In the genomic region with DNA sequence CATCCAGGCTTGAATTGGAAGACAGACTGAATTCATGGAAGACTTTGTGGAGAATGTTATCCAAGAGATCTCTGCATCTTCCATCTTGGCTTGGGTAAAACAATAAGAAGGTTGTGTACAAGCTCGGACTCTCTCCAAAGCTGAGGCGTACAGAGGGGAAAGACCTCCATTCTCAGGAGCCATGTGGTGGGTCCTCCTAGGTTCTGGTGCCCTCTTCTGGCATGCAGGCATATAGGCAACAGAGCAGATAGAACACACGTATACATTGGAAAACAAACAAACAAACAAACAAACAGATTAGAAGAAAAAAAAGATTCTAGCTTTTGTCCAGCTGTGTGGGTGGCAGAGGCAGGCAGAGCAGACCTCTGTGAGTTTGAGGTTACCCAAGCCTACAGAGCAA, we compare ENCODE assay signal across 8 mouse cellular contexts.
DNase-seq lines count a peak whose midpoint lies in the region; ATAC-seq and TF ChIP-seq lines count a peak whose summit lies in the region.

No protein-coding gene starts in this region.

- TF ChIP-seq CTCF in heart, adult 2 months (IDR thresholded peaks at IDR 0.05) = peak; percentile 43

- WGBS in heart, adult 2 months = 29% methylated on average over 3 of the region's 3 CpGs
- 24% methylated on average over 3 of the region's 3 CpGs for WGBS in heart, embryonic 12.5 days
- 25% methylated on average over 3 of the region's 3 CpGs for WGBS in hindbrain, embryonic 13.5 days
- whole genome bisulfite sequencing in midbrain, embryonic 16.5 days = 15% methylated on average over 3 of the region's 3 CpGs
- WGBS in heart, embryonic 11.5 days (ENCODE audit: insufficient replicate concordance) = 21% methylated on average over 3 of the region's 3 CpGs

- TF ChIP-seq EP300 in heart, adult 2 months (IDR thresholded peaks at IDR 0.05; ENCODE audit: insufficient read depth, low read depth, low read length) = no peak

- H3K4me1 ChIP-seq in heart, adult 2 months (ENCODE audit: control insufficient read depth, insufficient read depth, low read length) = no peaks in the 10 kb centered on the region
- H3K4me1 ChIP-seq in heart, embryonic 12.5 days (replicated peaks) = no peaks in the 10 kb centered on the region
- H3K4me1 ChIP-seq in hindbrain, embryonic 13.5 days (replicated peaks) = no peaks in the 10 kb centered on the region
- no peaks in the 10 kb centered on the region for H3K4me1 ChIP-seq in midbrain, embryonic 16.5 days (ENCODE audit: control insufficient read depth, insufficient read depth, low read length)
- H3K4me1 ChIP-seq in heart, embryonic 11.5 days (ENCODE audit: control insufficient read depth, insufficient read depth, low read length) = no peaks in the 10 kb centered on the region

- no peaks in the 10 kb centered on the region for H3K9me3 ChIP-seq in heart, embryonic 12.5 days (replicated peaks)
- H3K9me3 ChIP-seq in hindbrain, embryonic 13.5 days = no peaks in the 10 kb centered on the region
- H3K9me3 ChIP-seq in midbrain, embryonic 16.5 days (replicated peaks; ENCODE audit: control insufficient read depth, low read length, poor library complexity, severe bottlenecking) = no peaks in the 10 kb centered on the region
- H3K9me3 ChIP-seq in heart, embryonic 11.5 days (replicated peaks; ENCODE audit: control insufficient read depth, low read length) = no peaks in the 10 kb centered on the region

- no peak overlapping the region for H3K4me3 ChIP-seq in heart, adult 2 months
- no peak overlapping the region for H3K4me3 ChIP-seq in heart, embryonic 12.5 days
- H3K4me3 ChIP-seq in hindbrain, embryonic 13.5 days = no peak overlapping the region
- H3K4me3 ChIP-seq in midbrain, embryonic 16.5 days (ENCODE audit: low read depth, low read length) = no peak overlapping the region
- no peak overlapping the region for H3K4me3 ChIP-seq in heart, embryonic 11.5 days (ENCODE audit: low read depth, low read length)

- H3K79me2 ChIP-seq in heart, adult 2 months (replicated peaks; ENCODE audit: control insufficient read depth, insufficient read depth, low read length) = no peaks in the 10 kb centered on the region

- no peak for TF ChIP-seq POLR2A in heart, adult 2 months (IDR thresholded peaks at IDR 0.05; ENCODE audit: insufficient read depth, low read depth, low read length)

- no peak overlapping the region for H3K9ac ChIP-seq in heart, adult 2 months (ENCODE audit: low read depth, low read length)
- H3K9ac ChIP-seq in heart, embryonic 12.5 days = no peak overlapping the region
- H3K9ac ChIP-seq in hindbrain, embryonic 13.5 days = no peak overlapping the region
- H3K9ac ChIP-seq in midbrain, embryonic 16.5 days (ENCODE audit: low read depth, low read length) = no peak overlapping the region
- H3K9ac ChIP-seq in heart, embryonic 11.5 days (ENCODE audit: low read depth, low read length) = no peak overlapping the region

- no peaks in the 10 kb centered on the region for H3K27me3 ChIP-seq in heart, adult 2 months (ENCODE audit: control insufficient read depth, insufficient read depth, low read length)
- no peaks in the 10 kb centered on the region for H3K27me3 ChIP-seq in heart, embryonic 12.5 days (replicated peaks)
- no peaks in the 10 kb centered on the region for H3K27me3 ChIP-seq in hindbrain, embryonic 13.5 days
- H3K27me3 ChIP-seq in midbrain, embryonic 16.5 days (ENCODE audit: control insufficient read depth, insufficient read depth, low read depth, low read length) = no peaks in the 10 kb centered on the region
- no peaks in the 10 kb centered on the region for H3K27me3 ChIP-seq in heart, embryonic 11.5 days (ENCODE audit: control insufficient read depth, insufficient read depth, low read length)

- H3K36me3 ChIP-seq in heart, adult 2 months (ENCODE audit: control insufficient read depth, insufficient read depth, low read length) = no peaks in the 10 kb centered on the region
- no peaks in the 10 kb centered on the region for H3K36me3 ChIP-seq in heart, embryonic 12.5 days
- no peaks in the 10 kb centered on the region for H3K36me3 ChIP-seq in hindbrain, embryonic 13.5 days
- H3K36me3 ChIP-seq in midbrain, embryonic 16.5 days (ENCODE audit: control insufficient read depth, insufficient read depth, low read length) = no peaks in the 10 kb centered on the region
- no peaks in the 10 kb centered on the region for H3K36me3 ChIP-seq in heart, embryonic 11.5 days (ENCODE audit: control insufficient read depth, insufficient read depth, low read length)

- no peak for DNase-seq in heart, adult 2 months
- peak; percentile 80 for DNase-seq in 416B (ENCODE audit: low read depth)
- peak; percentile 18 for DNase-seq in brain, embryonic 18.5 days (ENCODE audit: low read depth, low spot score)

- intact Hi-C loops in heart, adult 2 months (cut with DNase I) = no loop called here

- H3K27ac ChIP-seq in heart, adult 2 months = no peak overlapping the region
- H3K27ac ChIP-seq in heart, embryonic 12.5 days (ENCODE audit: poor library complexity, severe bottlenecking) = no peak overlapping the region
- no peak overlapping the region for H3K27ac ChIP-seq in hindbrain, embryonic 13.5 days
- H3K27ac ChIP-seq in midbrain, embryonic 16.5 days (ENCODE audit: low read length) = no peak overlapping the region
- no peak overlapping the region for H3K27ac ChIP-seq in heart, embryonic 11.5 days (ENCODE audit: low read depth, low read length)

- no peak for ATAC-seq in heart, embryonic 12.5 days (ENCODE audit: insufficient number of reproducible peaks, low FRiP score)
- ATAC-seq in hindbrain, embryonic 13.5 days (ENCODE audit: low FRiP score) = peak; percentile 89
- peak; percentile 88 for ATAC-seq in midbrain, embryonic 16.5 days
- ATAC-seq in inflammation-experienced regulatory T-cells, adult 6 months = no peak
- ATAC-seq in heart, embryonic 11.5 days (replicated peaks; ENCODE audit: insufficient number of reproducible peaks, low FRiP score, low TSS enrichment) = no peak

- no peak overlapping the region for H3K4me2 ChIP-seq in heart, embryonic 12.5 days
- no peak overlapping the region for H3K4me2 ChIP-seq in hindbrain, embryonic 13.5 days
- no peak overlapping the region for H3K4me2 ChIP-seq in midbrain, embryonic 16.5 days (ENCODE audit: low read length)
- H3K4me2 ChIP-seq in heart, embryonic 11.5 days = no peak overlapping the region

Comparison
In these comparisons a context has a peak if more than half of its experiments do, and no peak if none do; other contexts are left out.
1. DNase-seq: peak in 416B (single experiment) and brain, embryonic 18.5 days (single experiment); none in heart, adult 2 months (0 of 2).
2. ATAC-seq: peak in hindbrain, embryonic 13.5 days (single experiment) and midbrain, embryonic 16.5 days (single experiment); none in heart, embryonic 12.5 days (single experiment), inflammation-experienced regulatory T-cells, adult 6 months (single experiment) and heart, embryonic 11.5 days (single experiment).